Mouse (Mus musculus) limb, embryonic 14.5 days (tissue): Measurements from ENCODE around the gene Pirt. TPM values are rescaled to one million over a fixed set of nuclear protein-coding genes. Genes with fewer than 3 reads are reported as not detected.
A peak's percentile ranks its signal among the peaks of the same experiment; 100 is the strongest.

Experiments used
- ATAC-seq: fragments of 200-750 bp; cut with Nextera tagmentation; 2 replicates; pipeline ENCODE4 v1.8.0; 2017; ENCODE audit warnings: low read depth, moderate number of reproducible peaks, moderate TSS enrichment; ENCODE audit not compliant: low FRiP score
- DNase-seq: peaks from one replicate; pipeline ENCODE4 v3.0.0-alpha.2; 2015; ENCODE audit warnings: low spot score
- H3K27ac ChIP-seq: fragments of 300-500 bp; sonication (generic); replicated peaks from 2 replicates; pipeline ENCODE4 v1.5.1; 2014; ENCODE audit warnings: low read depth, mild to moderate bottlenecking, low read length, moderate library complexity, mixed read lengths
- H3K27me3 ChIP-seq: fragments of 300-500 bp; sonication (generic); 2 replicates; pipeline ENCODE4 v1.6.1; 2014; ENCODE audit warnings: low read length, mixed read lengths; ENCODE audit not compliant: control insufficient read depth, insufficient read depth
- H3K36me3 ChIP-seq: fragments of 300-500 bp; sonication (generic); 2 replicates; pipeline ENCODE4 v1.6.1; 2014; ENCODE audit warnings: mild to moderate bottlenecking, low read length, moderate library complexity, mixed read lengths; ENCODE audit not compliant: control insufficient read depth, insufficient read depth
- H3K4me1 ChIP-seq: fragments of 300-500 bp; sonication (generic); 2 replicates; pipeline ENCODE4 v1.6.1; 2014; ENCODE audit warnings: antibody characterized with exemption, low read length, mixed read lengths; ENCODE audit not compliant: control insufficient read depth, insufficient read depth
- H3K4me2 ChIP-seq: fragments of 300-500 bp; sonication (generic); replicated peaks from 2 replicates; pipeline ENCODE4 v1.6.1; 2014; ENCODE audit warnings: low read depth, mild to moderate bottlenecking, low read length, moderate library complexity; ENCODE audit not compliant: severe bottlenecking
- H3K4me3 ChIP-seq: fragments of 300-500 bp; sonication (generic); replicated peaks from 2 replicates; pipeline ENCODE4 v1.5.1; 2014; ENCODE audit warnings: low read length
- H3K9ac ChIP-seq: fragments of 300-500 bp; sonication (generic); 2 replicates; pipeline ENCODE4 v1.6.1; 2014; ENCODE audit warnings: mild to moderate bottlenecking, low read depth, low read length, moderate library complexity; ENCODE audit not compliant: severe bottlenecking
- H3K9me3 ChIP-seq: fragments of 300-500 bp; sonication (generic); 2 replicates; pipeline ENCODE4 v1.6.1; 2016; ENCODE audit warnings: low read length; ENCODE audit not compliant: control insufficient read depth
- POLR2A ChIP-seq: fragments of 200-500 bp; IDR thresholded peaks from 2 replicates; pipeline ENCODE4 v1.8.0; 2012; ENCODE audit warnings: inconsistent platforms, mild to moderate bottlenecking, moderate library complexity, borderline replicate concordance; ENCODE audit not compliant: insufficient read depth, insufficient read length; ENCODE audit errors: extremely low read depth
- WGBS: fragments of 180-500 bp; shearing (Covaris S2); extraction: QIAGEN DNeasy Blood & Tissue Kit; methylation state at CpG from one replicate; pipeline ENCODE4 v1.1.7; 2014; 5-methylcytosine and 5-hydroxymethylcytosine counted together
- polyA plus RNA-seq, 2 experiments: library from polyadenylated mRNA; depleted of rRNA in 1 of 2; stranded (reverse) in 1 of 2; unstranded in 1 of 2; fragments of >200 nt; fragmentation: Nextera tagmentation in 1 of 2; extraction: Ambion mirVana in 1 of 2; gene quantifications; 2 replicates each; pipeline versions ENCODE4 v1.2.1 to v1.2.3; 2012 to 2014

Pirt gene
- polyA plus RNA-seq, 2 experiments, result 0.18 to 0.23 TPM

DNA sequence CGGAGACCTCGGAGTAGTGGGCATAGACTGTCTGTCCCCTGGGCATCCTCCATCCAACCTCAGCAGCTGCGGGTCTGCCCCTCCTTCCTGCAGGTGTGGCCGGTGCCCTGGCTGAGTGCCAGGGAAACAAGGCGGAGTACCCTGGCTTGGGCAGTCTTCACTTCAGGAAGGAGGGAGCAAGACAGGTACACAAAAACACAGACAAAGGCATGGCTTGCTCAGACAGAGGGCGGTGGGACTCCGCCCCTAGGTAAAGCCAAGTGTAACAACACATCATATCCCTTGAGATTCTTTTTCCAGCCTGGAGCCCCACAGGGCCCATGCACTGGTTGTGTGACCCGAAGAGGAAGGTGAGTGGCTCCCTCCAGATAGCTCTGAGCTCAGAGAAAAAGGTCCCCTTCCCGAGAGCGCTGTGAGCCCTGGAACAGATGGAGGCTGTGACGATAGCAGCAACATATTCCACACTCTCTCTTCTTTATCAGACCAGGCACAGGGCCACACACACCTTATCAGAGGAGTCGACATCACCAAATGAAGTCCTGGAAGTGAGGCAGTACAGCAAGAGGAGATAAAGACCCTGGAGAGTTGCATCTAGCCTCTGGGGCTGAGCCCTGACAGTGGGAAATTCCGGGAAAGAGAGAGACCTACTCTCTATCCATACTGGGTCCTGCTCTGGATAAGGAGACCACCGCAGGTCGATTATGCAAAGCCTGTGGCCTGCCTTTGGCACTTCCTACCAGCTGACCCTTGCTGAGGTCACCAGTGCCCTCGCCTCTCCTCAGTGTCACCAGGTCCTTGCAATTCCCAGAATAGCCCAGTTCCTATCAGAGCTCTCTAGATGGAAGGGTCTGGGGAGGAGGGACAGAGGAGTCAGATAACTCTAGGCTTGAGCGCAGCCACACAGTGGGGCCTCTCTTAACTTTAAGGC lies 1.0 kb downstream of the Pirt start:
- no peak for TF ChIP-seq POLR2A
- DNase-seq (no peak), ATAC-seq (no peak)
- Histone ChIP-seq H3K36me3 (no peaks in the 10 kb centered on the region), H3K9ac (no peak overlapping the region), H3K4me1 (no peaks in the 10 kb centered on the region), H3K9me3 (no peaks in the 10 kb centered on the region), H3K27me3 (no peaks in the 10 kb centered on the region), H3K27ac (no peak overlapping the region), H3K4me2 (no peak overlapping the region), H3K4me3 (no peak overlapping the region)
- WGBS, result 57% methylated on average over 17 of the region's 17 CpGs

DNA sequence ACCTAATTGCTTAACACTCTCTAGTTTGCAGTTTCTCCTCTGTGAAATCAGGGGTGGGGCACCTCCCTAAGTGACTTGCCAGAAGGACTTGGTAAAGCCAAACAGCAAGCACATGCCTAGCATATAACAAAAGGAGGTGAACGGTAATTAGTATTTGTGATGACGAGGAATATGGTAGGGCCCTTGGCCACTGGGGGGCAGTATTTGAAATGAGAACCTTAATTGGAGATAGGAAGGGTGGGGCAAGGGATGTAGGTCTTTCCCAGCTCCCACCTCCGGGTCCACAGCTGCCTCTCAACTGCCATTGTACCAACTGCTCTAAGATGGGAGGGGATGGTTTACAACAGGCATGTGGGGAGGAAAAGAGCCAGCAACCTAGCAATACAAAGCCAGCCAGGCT lies 2.5 kb downstream of the Pirt start:
- ATAC-seq, result no peak
- H3K9ac ChIP-seq, result no peak overlapping the region
- no peak overlapping the region for H3K4me2 ChIP-seq
- H3K27me3 ChIP-seq, result no peaks in the 10 kb centered on the region
- DNase-seq, result peak; percentile 31
- no peak for TF ChIP-seq POLR2A
- H3K27ac ChIP-seq, result no peak overlapping the region
- 24% methylated on average over 3 of the region's 3 CpGs for WGBS
- no peaks in the 10 kb centered on the region for H3K36me3 ChIP-seq
- no peaks in the 10 kb centered on the region for H3K4me1 ChIP-seq
- H3K9me3 ChIP-seq, result no peaks in the 10 kb centered on the region
- H3K4me3 ChIP-seq, result no peak overlapping the region

DNA sequence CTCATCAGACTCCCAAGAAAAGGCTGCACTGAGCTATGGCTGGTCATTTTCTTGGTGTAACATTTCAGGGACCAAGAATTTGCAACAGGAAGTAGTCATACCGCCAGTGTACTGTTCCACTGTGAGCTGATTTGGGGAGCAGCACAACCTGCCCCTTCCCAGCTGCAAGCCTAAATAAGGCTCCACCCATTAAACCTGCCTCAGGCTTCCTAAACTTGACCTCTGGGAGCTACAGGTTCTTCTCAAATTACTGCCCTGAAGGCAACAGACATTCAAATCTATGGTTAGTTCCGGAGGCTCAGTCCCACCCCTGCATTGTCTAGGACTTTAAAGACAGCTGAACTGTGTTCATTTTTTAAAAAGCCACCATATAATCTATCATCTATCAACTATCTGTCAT lies 8.2 kb downstream of the Pirt start:
- Histone ChIP-seq H3K27me3 (no peaks in the 10 kb centered on the region), H3K4me1 (no peaks in the 10 kb centered on the region), H3K4me3 (no peak overlapping the region), H3K36me3 (no peaks in the 10 kb centered on the region), H3K4me2 (no peak overlapping the region), H3K27ac (no peak overlapping the region), H3K9me3 (no peaks in the 10 kb centered on the region), H3K9ac (no peak overlapping the region)
- ATAC-seq (no peak), DNase-seq (no peak)
- WGBS, result 37% methylated on average over 2 of the region's 2 CpGs
- TF ChIP-seq POLR2A, result no peak

DNA sequence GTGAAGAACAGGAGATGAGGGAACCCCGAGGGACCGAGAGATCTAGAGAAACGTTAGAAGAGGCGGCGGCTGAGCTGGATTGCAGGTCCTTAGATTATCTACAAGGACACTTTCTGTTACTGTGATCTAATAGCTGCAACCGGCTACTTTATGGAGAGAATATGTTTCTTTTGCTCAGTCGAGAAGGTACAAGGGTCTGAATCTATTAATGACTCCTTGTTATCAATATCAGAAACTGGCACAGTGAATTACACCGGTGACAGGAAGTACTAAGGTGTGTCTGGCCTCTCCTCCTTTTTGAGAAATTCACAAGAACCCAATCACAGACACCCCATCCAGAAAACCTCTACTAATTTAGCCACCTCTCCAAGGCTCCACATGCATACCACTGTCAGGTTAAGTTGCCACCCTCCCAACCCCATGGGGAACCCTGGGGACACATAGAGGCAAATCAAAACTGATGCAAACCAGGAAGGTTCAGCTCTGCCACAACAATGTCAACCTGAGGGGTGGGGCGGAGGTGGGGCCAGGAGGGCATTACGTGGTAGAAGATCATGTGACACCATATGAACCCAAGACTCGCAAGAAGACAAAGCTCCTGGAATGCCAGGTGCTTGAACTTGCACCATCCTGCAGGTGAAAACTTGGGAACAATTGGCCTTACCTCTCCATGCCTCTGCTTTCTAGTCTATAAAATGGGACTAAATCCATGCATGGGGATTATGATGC lies 12.5 kb downstream of the Pirt start:
- ATAC-seq (no peak), DNase-seq (no peak)
- Histone ChIP-seq H3K4me1 (no peaks in the 10 kb centered on the region), H3K27me3 (no peaks in the 10 kb centered on the region), H3K27ac (no peak overlapping the region), H3K4me3 (no peak overlapping the region), H3K4me2 (no peak overlapping the region), H3K9ac (no peak overlapping the region), H3K9me3 (no peaks in the 10 kb centered on the region), H3K36me3 (no peaks in the 10 kb centered on the region)
- no peak for TF ChIP-seq POLR2A
- WGBS, result 81% methylated on average over 11 of the region's 11 CpGs

DNA sequence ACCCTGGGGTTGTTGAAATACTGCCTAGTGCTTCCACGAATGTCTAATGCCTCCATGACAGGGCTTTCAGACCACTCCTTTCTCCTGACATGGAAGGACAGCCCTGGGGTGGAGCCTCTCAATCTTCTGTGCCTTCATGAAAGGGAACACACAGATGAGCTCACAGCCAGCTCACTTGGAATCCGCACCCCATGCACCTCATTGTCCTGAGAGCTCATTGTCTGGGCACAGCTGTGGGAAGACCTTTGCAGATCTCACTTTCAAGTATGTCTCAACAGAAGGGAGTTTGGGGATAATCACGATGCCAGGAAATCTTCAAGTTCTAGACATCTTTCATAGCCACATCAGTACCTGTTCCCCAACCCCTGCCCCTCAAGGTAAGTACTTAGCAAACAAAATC lies 16.5 kb downstream of the Pirt start:
- no peak for TF ChIP-seq POLR2A
- Histone ChIP-seq H3K4me2 (no peak overlapping the region), H3K36me3 (no peaks in the 10 kb centered on the region), H3K27ac (no peak overlapping the region), H3K27me3 (no peaks in the 10 kb centered on the region), H3K9me3 (no peaks in the 10 kb centered on the region), H3K9ac (no peak overlapping the region), H3K4me1 (no peaks in the 10 kb centered on the region), H3K4me3 (no peak overlapping the region)
- no peak for DNase-seq
- ATAC-seq, result no peak
- 68% methylated on average over 3 of the region's 3 CpGs for WGBS
